Mouse (Mus musculus) G1E (cell line): ENCODE data around the gene Lig3.

Source experiments
- CTCF ChIP-seq: IDR thresholded peaks from 2 replicates; pipeline ENCODE4 v1.5.1; 2012; ENCODE audit warnings: low read depth, low read length, inconsistent platforms, mixed read lengths
- TAL1 ChIP-seq: conservative IDR thresholded peaks from 2 replicates; pipeline ENCODE4 v1.6.1; 2012; ENCODE audit warnings: low read depth, low read length, inconsistent platforms, mixed read lengths

DNA sequence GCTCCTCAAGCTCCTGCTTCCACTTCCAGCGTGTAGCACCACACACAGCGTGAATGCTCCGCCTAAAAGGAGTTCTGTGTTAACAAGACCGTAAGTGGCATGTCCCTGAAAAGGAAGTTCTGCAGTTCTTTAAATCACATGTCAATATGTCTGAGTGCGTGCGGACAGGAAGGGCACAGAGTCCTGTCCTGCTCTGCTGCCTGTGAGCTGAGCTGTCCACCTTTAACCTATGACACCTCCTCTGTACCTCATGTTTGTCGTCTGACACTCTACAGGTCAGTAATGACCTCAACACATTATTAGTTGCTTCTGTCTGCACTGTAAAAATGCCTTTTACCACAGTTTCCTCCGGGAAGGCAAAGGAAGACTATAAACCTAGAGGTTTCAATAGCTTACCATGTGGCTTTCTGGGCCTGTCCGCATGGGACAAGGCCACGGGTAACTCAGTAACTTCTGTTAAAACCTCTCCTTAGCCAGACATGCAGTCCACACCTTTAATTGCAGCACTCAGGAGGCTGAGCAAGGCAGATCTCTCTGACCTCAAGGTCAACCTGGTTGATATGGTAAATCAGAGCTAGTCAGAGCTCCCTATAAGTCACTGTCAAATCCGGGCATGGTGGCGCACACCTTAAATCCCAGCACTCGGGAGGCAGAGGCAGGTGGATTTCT, 40.0 kb downstream of the Lig3 start:
- TF ChIP-seq CTCF (no peak), TAL1 (no peak)
